Comparison of ENCODE assay signal across 8 mouse cellular contexts in genomic region chr3:95959082-95959481, GRCm38 (mm10). TPM values are rescaled to one million over a fixed set of nuclear protein-coding genes. Genes with fewer than 3 reads are reported as not detected.
DNase-seq lines count a peak whose midpoint lies in the region; ATAC-seq and TF ChIP-seq lines count a peak whose summit lies in the region.
"Had no signal": no experiment of that assay in that cellular context is flagged by ENCODE, and none has a peak within 500 bp of the region (broad histone marks: within the 10 kb centered on the region; RNA-seq: fewer than 3 reads in every experiment).

No protein-coding gene starts in this region.

- 76% methylated on average over 5 of the region's 5 CpGs for WGBS in hindbrain, postnatal 0 days
- WGBS in hindbrain, embryonic 13.5 days: 79% methylated on average over 5 of the region's 5 CpGs

- no peaks in the 10 kb centered on the region for H3K27me3 ChIP-seq in hindbrain, postnatal 0 days (ENCODE audit: insufficient read depth, low read length)
- H3K27me3 ChIP-seq in hindbrain, embryonic 13.5 days: no peaks in the 10 kb centered on the region
- peaks cover 13% of the 10 kb centered on the region for H3K27me3 ChIP-seq in G1E (ENCODE audit: insufficient read depth, low read length)
- H3K27me3 ChIP-seq: limb, embryonic 15.5 days had no signal

- H3K9me3 ChIP-seq in hindbrain, postnatal 0 days (ENCODE audit: low read length): no peaks in the 10 kb centered on the region
- no peaks in the 10 kb centered on the region for H3K9me3 ChIP-seq in hindbrain, embryonic 13.5 days
- peaks cover 8% of the 10 kb centered on the region for H3K9me3 ChIP-seq in G1E (replicated peaks)
- H3K9me3 ChIP-seq: limb, embryonic 15.5 days had no signal

- H3K9ac ChIP-seq in hindbrain, postnatal 0 days (replicated peaks; ENCODE audit: low read length): no peak overlapping the region
- H3K9ac ChIP-seq in hindbrain, embryonic 13.5 days: no peak overlapping the region
- H3K9ac ChIP-seq: limb, embryonic 15.5 days had no signal

- H3K4me2 ChIP-seq in hindbrain, postnatal 0 days (ENCODE audit: low read depth, low read length): no peak overlapping the region
- H3K4me2 ChIP-seq in hindbrain, embryonic 13.5 days: no peak overlapping the region
- H3K4me2 ChIP-seq: limb, embryonic 15.5 days had no signal

- no peak for ATAC-seq in hindbrain, postnatal 0 days
- ATAC-seq in hindbrain, embryonic 13.5 days (ENCODE audit: low FRiP score): no peak
- ATAC-seq in G1E (ENCODE audit: extremely low read depth, insufficient number of reproducible peaks, low FRiP score, poor library complexity, severe bottlenecking): no peak

- no peaks in the 10 kb centered on the region for H3K4me1 ChIP-seq in hindbrain, postnatal 0 days (ENCODE audit: insufficient read depth, low read length)
- H3K4me1 ChIP-seq in hindbrain, embryonic 13.5 days (replicated peaks): no peaks in the 10 kb centered on the region
- peaks cover 42% of the 10 kb centered on the region for H3K4me1 ChIP-seq in G1E (ENCODE audit: insufficient read depth, low read depth, low read length)

- no peak overlapping the region for H3K27ac ChIP-seq in hindbrain, postnatal 0 days
- no peak overlapping the region for H3K27ac ChIP-seq in hindbrain, embryonic 13.5 days
- H3K27ac ChIP-seq: limb, embryonic 15.5 days had no signal

- no peaks in the 10 kb centered on the region for H3K36me3 ChIP-seq in hindbrain, postnatal 0 days (ENCODE audit: insufficient read depth, low read length)
- H3K36me3 ChIP-seq in hindbrain, embryonic 13.5 days: no peaks in the 10 kb centered on the region
- no peaks in the 10 kb centered on the region for H3K36me3 ChIP-seq in G1E (replicated peaks)
- H3K36me3 ChIP-seq: limb, embryonic 15.5 days had no signal

- TF ChIP-seq CTCF in hindbrain, postnatal 0 days (IDR thresholded peaks at IDR 0.05; ENCODE audit: low read depth): peak; percentile 71
- peak; percentile 31; the same call in 1 of the 2 replicates for TF ChIP-seq CTCF in G1E (IDR thresholded peaks at IDR 0.05; ENCODE audit: low read depth, low read length)

- H3K4me3 ChIP-seq in hindbrain, postnatal 0 days (ENCODE audit: low read length): no peak overlapping the region
- no peak overlapping the region for H3K4me3 ChIP-seq in hindbrain, embryonic 13.5 days
- H3K4me3 ChIP-seq in G1E (ENCODE audit: low read depth, low read length): no peak overlapping the region
- H3K4me3 ChIP-seq: limb, embryonic 15.5 days had no signal

- peak; percentile 50 for DNase-seq in hindbrain, postnatal 0 days (ENCODE audit: low spot score)
- peak; percentile 59 to 64 for DNase-seq in B cell, adult 2 months
- DNase-seq in G1E (ENCODE audit: low spot score): no peak
- DNase-seq in lung, postnatal 36 days: peak; percentile 68
- no peak for DNase-seq in frontal cortex, postnatal 10 days (ENCODE audit: low spot score in 2 of 2)
- no peak for DNase-seq in urinary bladder, adult 2 months (ENCODE audit: low spot score)

RNA-seq across cellular contexts. Expression of gene Anp32e, which starts 30.0 kb away (rescaled TPM):
- total RNA-seq in hindbrain, postnatal 0 days (2014; rRNA removed): 26.2 and 27.5 TPM in 2 replicates
- 127 and 128 TPM in 2 replicates for polyA plus RNA-seq in hindbrain, postnatal 0 days (2015; fragmentation: Nextera tagmentation; extraction: Ambion mirVana)
- 167 and 175 TPM in 2 replicates for polyA plus RNA-seq in hindbrain, embryonic 13.5 days (2015; fragmentation: Nextera tagmentation; extraction: Ambion mirVana)
- 94.7 and 114 TPM in 2 replicates for total RNA-seq in G1E (2014; fragmentation: Nextera tagmentation)
- 91.8 and 180 TPM in 2 replicates for total RNA-seq in G1E (2017)
- polyA plus RNA-seq in G1E (2012): 210 and 405 TPM in 2 replicates
- polyA plus RNA-seq in urinary bladder, adult 2 months (2012; rRNA removed): 53.4 and 78.9 TPM in 2 replicates

RNA-seq across cellular contexts. Expression of gene Plekho1, which starts 36.7 kb away (rescaled TPM):
- total RNA-seq in hindbrain, postnatal 0 days (2014; rRNA removed): 45.5 and 57.8 TPM in 2 replicates
- polyA plus RNA-seq in hindbrain, postnatal 0 days (2015; fragmentation: Nextera tagmentation; extraction: Ambion mirVana): 37.9 and 39.0 TPM in 2 replicates
- polyA plus RNA-seq in hindbrain, embryonic 13.5 days (2015; fragmentation: Nextera tagmentation; extraction: Ambion mirVana): 59.5 and 65.4 TPM in 2 replicates
- total RNA-seq in G1E (2014; fragmentation: Nextera tagmentation) (9.7 and 23.3 TPM in 2 replicates), G1E (2017) (4.2 and 5.7 TPM in 2 replicates)
- polyA plus RNA-seq in G1E (2012): 10.9 and 14.1 TPM in 2 replicates
- 196 and 224 TPM in 2 replicates for polyA plus RNA-seq in urinary bladder, adult 2 months (2012; rRNA removed)

RNA-seq across cellular contexts. Expression of gene Car14, which starts 54.6 kb away (rescaled TPM):
- total RNA-seq in hindbrain, postnatal 0 days (2014; rRNA removed): 7.5 and 9.4 TPM in 2 replicates
- 16.7 and 17.8 TPM in 2 replicates for polyA plus RNA-seq in hindbrain, postnatal 0 days (2015; fragmentation: Nextera tagmentation; extraction: Ambion mirVana)
- 6.5 and 10.9 TPM in 2 replicates for polyA plus RNA-seq in hindbrain, embryonic 13.5 days (2015; fragmentation: Nextera tagmentation; extraction: Ambion mirVana)
- total RNA-seq in G1E (2014; fragmentation: Nextera tagmentation) (not detected in 2 replicates), G1E (2017) (0.11 TPM in 1 of 2 replicates, not detected in the other)
- not detected in 2 replicates for polyA plus RNA-seq in G1E (2012)
- 14.7 and 17.0 TPM in 2 replicates for polyA plus RNA-seq in urinary bladder, adult 2 months (2012; rRNA removed)

Comparison
In these comparisons a context has a peak if more than half of its experiments do, and no peak if none do; other contexts are left out.
1. DNase-seq: peak in hindbrain, postnatal 0 days (single experiment), B cell, adult 2 months (2 of 2) and lung, postnatal 36 days (single experiment); none in G1E (single experiment), frontal cortex, postnatal 10 days (0 of 2) and urinary bladder, adult 2 months (single experiment).